Mouse (Mus musculus): ENCODE data around the gene Hdgfl1.

Gene Hdgfl1

DNA sequence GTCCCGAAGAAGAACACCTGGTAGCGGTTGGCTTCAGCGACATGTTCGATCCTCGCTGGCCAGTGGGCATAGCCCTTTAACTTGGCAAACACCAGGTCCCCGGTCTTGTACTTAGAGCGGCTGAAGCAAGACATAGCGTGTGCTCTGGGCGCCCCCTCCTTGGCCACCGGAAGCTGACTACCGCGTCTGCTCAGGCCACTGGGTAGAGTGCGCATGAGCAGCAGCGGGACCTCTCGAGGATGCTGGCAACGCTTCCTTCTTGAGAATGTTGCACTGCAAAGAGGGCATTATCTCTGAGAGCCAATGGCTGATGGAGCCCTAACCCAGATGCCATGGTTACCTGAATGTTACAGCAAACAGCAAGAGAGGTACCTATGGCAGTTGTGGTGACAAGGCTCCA is at the start of gene Hdgfl1:
Gene Hdgfl1, minus strand, starts transcription at position 211 of the 400 bp plus-strand sequence.
- DNase-seq (ENCODE audit: low spot score) = no peak

DNA sequence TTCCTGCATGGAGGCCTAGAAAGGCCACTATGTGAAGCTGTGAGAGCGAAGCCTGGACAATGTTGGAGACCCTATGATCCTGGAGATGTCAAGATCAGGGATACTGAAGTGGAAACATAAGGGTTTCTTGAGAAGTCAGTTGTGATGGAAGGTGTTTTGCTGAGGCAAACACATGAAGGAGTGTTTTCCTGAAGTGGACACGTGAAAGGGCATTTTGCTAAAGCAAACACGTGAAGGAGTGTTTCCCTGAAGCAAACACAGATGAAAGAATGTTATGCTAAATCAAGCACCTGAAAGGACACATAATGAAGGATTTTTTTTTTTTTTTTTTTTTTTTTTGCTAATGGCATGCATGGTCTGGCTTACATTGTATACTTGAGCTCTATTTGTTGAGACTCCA is 25.5 kb upstream of the Hdgfl1 start:
- no peak for DNase-seq (ENCODE audit: low spot score)

DNA sequence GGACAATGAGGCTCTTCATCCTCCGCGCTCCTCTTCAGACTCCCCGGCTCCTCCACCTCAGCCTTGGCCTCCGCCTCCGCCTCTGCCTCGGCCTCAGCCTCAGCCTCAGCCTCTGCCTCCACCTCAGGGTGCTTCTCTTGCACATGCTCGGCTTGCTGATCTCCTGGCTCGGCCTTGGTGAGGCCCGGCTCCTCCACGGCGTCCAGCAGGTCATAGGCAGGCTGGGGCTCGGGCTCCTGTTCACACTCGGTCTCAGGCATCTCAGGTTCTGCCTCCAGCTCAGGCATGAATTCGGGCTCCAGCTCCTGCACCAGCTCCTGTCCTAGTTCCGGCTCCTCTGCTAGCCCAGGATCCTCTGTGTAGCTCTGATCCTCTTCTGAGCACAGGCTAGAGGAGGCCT is 541 bp downstream of the Hdgfl1 start:
- no peak for DNase-seq (ENCODE audit: low spot score)

DNA sequence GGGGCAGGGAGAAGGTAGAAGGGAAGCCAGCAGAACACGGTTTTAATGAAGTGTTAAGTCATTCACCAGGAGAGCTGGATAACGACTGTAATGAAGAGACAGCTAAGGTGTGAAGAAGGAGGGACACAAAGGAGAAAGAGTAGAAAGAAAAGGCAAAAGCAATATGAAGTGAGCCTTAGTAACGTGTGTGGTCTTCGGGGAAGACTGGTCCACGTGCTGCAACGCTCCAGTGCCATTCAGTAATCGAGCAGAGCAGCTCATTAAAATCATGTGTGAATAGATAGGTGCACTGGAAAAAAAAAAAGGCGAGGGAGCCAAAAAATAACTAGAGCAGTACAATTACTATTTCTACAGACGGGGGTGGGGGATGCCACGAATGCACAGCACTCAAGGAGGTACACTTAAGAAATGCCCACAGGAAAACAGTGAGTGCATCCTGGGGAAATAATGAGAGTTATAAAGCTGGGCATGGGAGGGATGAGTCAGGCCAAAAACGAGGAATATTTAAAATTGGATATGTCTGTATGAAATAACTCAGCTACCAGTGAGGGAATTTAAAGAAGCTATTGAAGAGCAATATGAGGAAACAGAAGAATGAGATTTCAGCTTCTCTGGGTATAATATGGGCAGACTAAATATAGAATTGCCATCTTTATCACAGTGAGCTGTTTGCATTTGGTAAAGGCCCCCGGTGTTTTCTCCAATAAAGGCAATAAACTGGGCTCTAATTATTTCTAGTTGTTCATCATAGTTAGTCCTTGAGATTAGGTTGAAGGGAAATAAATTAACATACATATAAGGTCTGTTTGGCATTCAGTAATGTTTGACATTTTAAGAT is 7.8 kb downstream of the Hdgfl1 start:
- DNase-seq (ENCODE audit: low spot score) = no peak

DNA sequence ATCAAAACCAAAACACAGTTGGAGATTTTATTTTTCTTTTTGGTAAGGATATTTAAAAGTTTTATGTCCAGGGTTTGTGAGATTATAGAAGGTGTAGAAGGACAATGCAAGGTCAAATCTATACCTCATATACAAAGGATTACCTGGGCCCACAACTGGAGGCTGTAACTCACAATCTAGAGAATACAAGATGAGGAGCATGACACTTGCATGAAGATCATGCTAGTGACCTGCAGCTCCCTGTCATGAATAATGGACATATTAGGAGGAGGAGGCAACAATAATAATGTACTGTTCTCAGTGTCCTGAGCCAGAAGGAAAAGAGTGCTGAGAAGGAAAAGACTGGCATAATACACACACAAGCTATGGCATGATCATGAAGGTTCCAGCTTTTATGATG is 17.1 kb downstream of the Hdgfl1 start:
- no peak for DNase-seq (ENCODE audit: low spot score)

DNA sequence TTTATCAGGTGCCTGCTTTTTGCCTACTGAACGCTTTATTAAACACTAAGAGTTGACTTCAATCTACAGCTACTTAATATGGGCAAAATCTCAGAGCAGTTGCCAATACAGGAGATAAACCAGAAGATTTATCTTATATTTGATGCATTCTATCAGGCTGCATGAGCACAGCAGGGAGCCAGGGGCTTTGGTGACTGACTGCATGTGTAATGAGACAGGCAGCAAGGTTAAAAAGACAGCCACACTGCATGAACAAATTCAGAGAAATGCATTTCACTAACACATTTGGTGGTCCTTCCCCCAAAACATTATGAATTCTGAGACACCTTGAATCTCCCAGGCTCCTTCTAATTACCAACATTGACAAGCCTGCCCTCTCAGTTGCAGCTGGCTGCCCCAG is 17.6 kb downstream of the Hdgfl1 start:
- DNase-seq (ENCODE audit: low spot score) = no peak

DNA sequence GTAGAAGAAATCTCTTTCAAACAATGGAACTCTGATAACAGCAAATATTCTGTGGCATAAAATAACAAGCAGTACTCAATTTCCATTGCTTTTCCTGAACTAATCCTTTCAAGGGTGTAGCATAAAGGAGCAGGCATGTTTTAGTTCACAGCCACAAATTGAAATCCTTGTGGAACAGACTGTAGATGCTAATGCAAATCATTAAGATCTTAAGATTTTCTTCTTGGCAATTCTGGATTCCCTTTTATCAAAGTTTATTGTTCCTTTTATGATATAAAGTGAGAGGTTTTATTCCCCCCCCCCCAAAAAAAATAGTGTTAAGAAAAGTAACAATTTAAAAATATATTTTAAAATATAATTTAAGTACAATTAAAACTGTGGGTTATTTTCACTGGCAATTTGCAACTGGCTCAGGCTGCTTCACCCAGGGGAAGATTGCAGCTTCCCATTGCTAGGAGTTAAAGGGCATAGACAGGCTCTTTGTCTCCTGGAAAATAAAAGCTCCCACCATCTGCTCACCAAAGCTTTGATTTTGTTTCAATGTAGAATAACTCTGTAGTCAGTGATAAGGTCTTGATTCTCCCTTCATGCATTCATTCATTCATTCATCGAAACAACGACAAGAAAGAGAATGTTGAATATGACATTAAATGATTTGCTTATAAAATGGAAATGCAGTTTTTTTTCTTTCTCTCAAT is 24.1 kb downstream of the Hdgfl1 start:
- no peak for DNase-seq (ENCODE audit: low spot score)

DNA sequence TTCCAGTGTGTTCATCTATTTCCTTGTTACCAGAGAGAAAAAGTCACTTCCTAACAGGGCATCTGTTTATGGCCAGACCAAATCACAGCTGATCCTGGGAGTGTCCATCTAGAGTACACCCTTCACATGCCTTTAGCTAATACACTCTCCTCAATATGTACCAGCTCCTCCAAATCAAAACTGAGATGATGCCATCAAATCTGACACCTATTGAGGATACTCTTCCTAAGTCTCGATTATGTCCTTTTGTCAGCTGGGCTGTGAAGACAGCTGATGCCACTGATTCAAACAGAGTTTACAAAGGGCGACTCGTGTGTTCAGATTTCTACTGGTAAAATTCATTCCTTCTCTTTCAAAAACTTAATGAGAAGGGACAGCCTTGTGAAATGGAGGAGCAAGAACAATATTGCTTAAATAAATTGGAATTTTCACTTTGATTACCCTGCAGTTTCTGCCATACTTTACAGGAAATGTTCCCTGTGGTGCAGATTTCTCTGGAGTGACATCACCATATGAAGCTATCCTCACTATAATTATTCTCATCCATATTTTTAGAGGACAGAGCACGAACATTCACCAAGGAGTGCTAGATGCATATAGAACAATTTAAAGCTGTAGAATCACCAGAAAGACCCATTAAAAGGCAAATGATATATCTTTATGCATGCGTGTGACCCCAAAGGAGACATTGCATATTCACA is 24.8 kb downstream of the Hdgfl1 start:
- no peak for DNase-seq (ENCODE audit: low spot score)

DNA sequence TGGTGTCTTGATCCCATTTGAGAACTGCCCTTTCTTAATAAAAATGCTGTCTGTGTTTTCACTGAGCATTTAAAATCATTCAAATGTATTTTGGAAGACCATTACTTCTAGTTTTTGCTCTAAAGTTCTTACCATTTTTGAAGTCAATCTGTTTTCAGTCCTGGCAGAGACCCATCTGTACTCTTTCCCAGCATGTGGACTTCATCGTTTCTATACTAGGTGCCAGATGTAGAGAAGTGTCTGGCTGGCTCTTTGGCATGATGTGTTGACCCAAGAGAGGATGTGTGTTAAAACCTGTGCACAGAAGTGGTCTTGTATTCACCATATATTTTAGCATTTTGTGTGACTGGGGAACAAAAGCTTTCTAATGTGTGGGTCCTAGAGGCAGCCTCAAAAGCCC is 25.9 kb downstream of the Hdgfl1 start:
- no peak for DNase-seq (ENCODE audit: low spot score)

DNA sequence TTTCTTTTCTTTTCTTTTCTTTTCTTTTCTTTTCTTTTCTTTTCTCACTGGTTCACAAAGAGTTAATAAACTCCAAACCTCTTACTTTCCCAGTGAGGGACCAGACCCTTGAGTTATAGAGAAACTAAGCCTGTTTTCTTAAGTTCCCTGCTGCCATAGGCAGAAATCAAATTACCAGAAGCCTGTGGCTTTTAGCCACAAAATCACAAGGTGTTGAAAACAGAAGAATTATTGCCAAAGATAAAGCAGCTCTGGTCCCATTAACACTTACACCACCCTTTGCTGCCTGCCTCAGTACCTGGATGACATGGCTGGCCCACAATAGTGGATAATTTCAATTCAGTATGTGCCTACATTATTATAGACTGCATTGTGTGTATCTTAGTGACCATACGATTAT is 35.0 kb downstream of the Hdgfl1 start:
- DNase-seq (ENCODE audit: low spot score) = no peak

DNA sequence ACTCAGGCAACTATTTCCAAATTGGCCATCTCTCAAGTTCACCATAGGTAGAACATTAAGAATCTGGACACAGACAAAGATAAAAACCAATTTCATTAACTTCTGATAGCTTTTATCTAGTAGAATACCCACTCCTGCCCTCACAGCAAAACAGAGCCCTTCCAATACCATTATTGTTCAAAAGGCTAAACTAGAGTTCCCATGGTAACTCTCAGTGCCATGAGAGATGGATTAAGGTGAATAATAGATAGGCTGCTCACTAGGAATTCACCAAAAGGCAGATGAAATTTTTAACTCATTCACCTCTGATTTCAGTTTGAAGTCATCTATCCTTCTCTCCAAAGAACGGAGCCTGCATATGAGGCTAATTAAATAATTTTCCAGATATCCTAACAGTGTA is 45.7 kb downstream of the Hdgfl1 start:
- DNase-seq (ENCODE audit: low spot score) = no peak

DNA sequence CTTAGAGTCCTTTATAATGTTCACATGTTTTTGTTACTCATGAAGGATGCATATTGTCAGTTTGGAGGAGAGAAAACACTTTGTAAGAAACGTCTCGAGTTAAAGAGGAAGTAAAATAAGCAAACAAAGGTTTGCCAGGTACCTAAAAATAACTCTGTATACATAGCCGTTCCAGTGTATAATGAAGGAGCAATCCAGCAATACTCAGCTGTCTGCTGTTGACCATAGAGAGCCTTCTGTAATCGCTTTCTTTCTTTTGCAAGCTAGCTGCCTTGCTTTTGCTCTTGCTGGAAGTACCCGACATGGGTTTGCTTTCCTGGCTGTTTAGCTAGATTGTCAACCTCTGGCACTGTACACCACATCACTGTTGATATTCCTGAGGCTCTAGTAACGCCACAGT is 48.6 kb downstream of the Hdgfl1 start:
- no peak for DNase-seq (ENCODE audit: low spot score)

DNA sequence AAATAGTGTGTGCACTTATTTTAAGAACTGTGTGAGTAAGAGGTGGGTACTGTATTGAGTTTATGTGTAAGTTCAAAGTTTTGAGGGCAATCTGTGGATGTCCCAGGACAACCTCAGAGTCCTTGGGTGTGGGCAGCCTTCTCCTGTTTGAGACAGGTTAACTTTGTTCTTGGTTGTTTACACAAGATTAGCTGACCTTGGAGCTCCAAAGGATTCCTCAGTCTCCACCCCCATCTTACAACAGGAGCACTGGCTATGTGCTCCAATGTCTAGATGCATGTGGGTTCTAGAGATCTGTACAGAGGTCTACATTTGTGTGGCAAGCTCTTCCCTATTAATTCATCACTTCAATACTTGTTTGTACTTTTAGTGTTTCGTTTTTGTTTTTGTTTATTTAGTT is 49.0 kb downstream of the Hdgfl1 start:
- no peak for DNase-seq (ENCODE audit: low spot score)

DNA sequence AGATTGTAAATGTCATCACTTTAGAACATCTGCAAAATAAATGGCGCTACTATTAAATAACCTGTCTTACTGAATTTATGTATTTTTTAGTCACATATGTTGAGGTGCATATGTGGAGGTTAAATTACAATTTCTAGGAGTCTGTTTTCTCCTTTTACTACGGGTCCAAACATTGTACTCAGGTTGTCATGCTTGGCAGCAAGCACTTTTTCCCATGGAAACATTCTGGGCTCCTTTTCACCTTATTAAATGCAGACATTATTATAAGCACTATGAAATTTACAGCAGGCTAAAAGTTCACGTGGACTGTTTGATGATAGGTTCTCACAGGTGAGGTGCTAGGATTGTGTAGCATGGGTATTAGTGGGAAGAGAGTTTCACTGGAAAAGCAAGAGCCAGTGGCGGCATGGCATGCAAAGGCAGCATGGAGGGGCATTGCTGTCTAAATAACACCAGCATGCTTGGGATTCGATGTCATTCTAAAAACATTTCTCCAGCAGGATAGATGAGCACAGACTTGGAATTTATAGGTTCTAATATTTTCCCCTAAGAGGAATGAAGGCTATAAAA is 50.7 kb downstream of the Hdgfl1 start:
- no peak for DNase-seq (ENCODE audit: low spot score)

Measured in ovary, postnatal 36 days (tissue).